Comparison of ENCODE assay signal across 13 mouse cellular contexts in genomic region chr1:178803155-178803554, GRCm38 (mm10).
DNase-seq lines count a peak whose midpoint lies in the region; ATAC-seq and TF ChIP-seq lines count a peak whose summit lies in the region.
"Had no signal": no experiment of that assay in that cellular context is flagged by ENCODE, and none has a peak within 500 bp of the region (broad histone marks: within the 10 kb centered on the region; RNA-seq: fewer than 3 reads in every experiment).

No protein-coding gene starts in this region.

- peak overlapping the region; percentile 27 for H3K4me2 ChIP-seq in heart, embryonic 13.5 days
- H3K4me2 ChIP-seq: embryonic facial prominence, embryonic 12.5 days had no signal

- no peaks in the 10 kb centered on the region for H3K9me3 ChIP-seq in heart, embryonic 13.5 days
- H3K9me3 ChIP-seq in embryonic facial prominence, embryonic 10.5 days, result no peaks in the 10 kb centered on the region
- H3K9me3 ChIP-seq: embryonic facial prominence, embryonic 12.5 days had no signal

- no peak for TF ChIP-seq POLR2A in kidney, adult 2 months (IDR thresholded peaks at IDR 0.05; ENCODE audit: low read depth, low read length)

- 69% methylated on average over 3 of the region's 3 CpGs for WGBS in kidney, adult 2 months
- 8% methylated on average over 3 of the region's 3 CpGs for WGBS in heart, embryonic 13.5 days
- 63% methylated on average over 3 of the region's 3 CpGs for WGBS in embryonic facial prominence, embryonic 10.5 days

- H3K27me3 ChIP-seq in kidney, adult 2 months (replicated peaks; ENCODE audit: control insufficient read depth, insufficient read depth, low read length), result no peaks in the 10 kb centered on the region
- no peaks in the 10 kb centered on the region for H3K27me3 ChIP-seq in heart, embryonic 13.5 days (replicated peaks)
- no peaks in the 10 kb centered on the region for H3K27me3 ChIP-seq in embryonic facial prominence, embryonic 10.5 days (replicated peaks; ENCODE audit: low read depth, poor library complexity, severe bottlenecking)
- H3K27me3 ChIP-seq: embryonic facial prominence, embryonic 12.5 days had no signal

- no peak overlapping the region for H3K4me3 ChIP-seq in kidney, adult 2 months (ENCODE audit: insufficient read depth, low read depth, low read length)
- no peak overlapping the region for H3K4me3 ChIP-seq in heart, embryonic 13.5 days
- H3K4me3 ChIP-seq in embryonic facial prominence, embryonic 10.5 days, result no peak overlapping the region
- H3K4me3 ChIP-seq: embryonic facial prominence, embryonic 12.5 days; gastrocnemius, adult 2 months had no signal

- TF ChIP-seq CTCF in kidney, adult 2 months (conservative IDR thresholded peaks at IDR 0.05; ENCODE audit: insufficient read depth, insufficient read length, low read depth, low read length), result no peak

- ATAC-seq in heart, embryonic 13.5 days (ENCODE audit: extremely low read depth, insufficient number of reproducible peaks, low FRiP score, low TSS enrichment), result peak; percentile 37; the same call in 1 of the 2 replicates

- no peak overlapping the region for H3K9ac ChIP-seq in heart, embryonic 13.5 days
- H3K9ac ChIP-seq: embryonic facial prominence, embryonic 12.5 days; liver, embryonic 14.5 days had no signal

- H3K27ac ChIP-seq in kidney, adult 2 months (ENCODE audit: insufficient read depth, low read depth, low read length), result no peak overlapping the region
- H3K27ac ChIP-seq in heart, embryonic 13.5 days (replicated peaks), result peak overlapping the region; percentile 79
- no peak overlapping the region for H3K27ac ChIP-seq in embryonic facial prominence, embryonic 10.5 days (replicated peaks)
- H3K27ac ChIP-seq: embryonic facial prominence, embryonic 12.5 days; gastrocnemius, adult 2 months; liver, embryonic 14.5 days had no signal

- no peaks in the 10 kb centered on the region for H3K4me1 ChIP-seq in kidney, adult 2 months (ENCODE audit: control insufficient read depth, insufficient read depth, low read length)
- H3K4me1 ChIP-seq in heart, embryonic 13.5 days, result peaks cover 72% of the 10 kb centered on the region
- H3K4me1 ChIP-seq in embryonic facial prominence, embryonic 10.5 days, result peaks cover 56% of the 10 kb centered on the region

- DNase-seq in kidney, postnatal 10 days, result peak; percentile 39
- no peak for DNase-seq in kidney, adult 2 months
- peak; percentile 70 for DNase-seq in Muller cell, postnatal 12 days (ENCODE audit: inconsistent ontology term)
- DNase-seq in cerebellum, adult 9-10 months, result peak; percentile 59
- no peak for DNase-seq in retina, postnatal 1 day
- DNase-seq in left cerebral cortex, adult 9 months (ENCODE audit: low spot score in 2 of 2), result no peak
- DNase-seq in embryonic facial prominence, embryonic 10.5 days (ENCODE audit: low spot score), result no peak
- DNase-seq: gastrocnemius, adult 2 months; kidney, adult 18-20 months; layer of hippocampus, postnatal 36 days had no signal

- H3K36me3 ChIP-seq in kidney, adult 2 months (ENCODE audit: control insufficient read depth, insufficient read depth, low read length), result no peaks in the 10 kb centered on the region
- no peaks in the 10 kb centered on the region for H3K36me3 ChIP-seq in heart, embryonic 13.5 days
- no peaks in the 10 kb centered on the region for H3K36me3 ChIP-seq in embryonic facial prominence, embryonic 10.5 days (replicated peaks)

Comparison
In these comparisons a context has a peak if more than half of its experiments do, and no peak if none do; other contexts are left out.
1. DNase-seq: peak in kidney, postnatal 10 days (single experiment), Muller cell, postnatal 12 days (single experiment) and cerebellum, adult 9-10 months (single experiment); none in kidney, adult 2 months (single experiment), retina, postnatal 1 day (single experiment), left cerebral cortex, adult 9 months (0 of 2) and embryonic facial prominence, embryonic 10.5 days (single experiment).